Mouse (Mus musculus) myocyte (in vitro differentiated cells): ENCODE measurements around the gene Gm5105.

Experiments used
- CEBPB ChIP-seq: IDR thresholded peaks from 2 replicates; pipeline ENCODE4 v1.6.1; 2011; ENCODE audit warnings: mild to moderate bottlenecking, moderate library complexity; ENCODE audit not compliant: poor library complexity, insufficient read depth, severe bottlenecking
- E2F4 ChIP-seq: IDR thresholded peaks from one replicate; pipeline ENCODE4 v1.6.1; 2011; ENCODE audit warnings: mild to moderate bottlenecking, control low read depth, moderate library complexity; ENCODE audit not compliant: insufficient read depth
- MYOD1 ChIP-seq, 3 experiments: IDR thresholded peaks; one replicate each; pipeline ENCODE4 v1.6.1; 2011; ENCODE audit warnings: control low read depth in 2 of 3, low read depth in 2 of 3, mild to moderate bottlenecking in 2 of 3, moderate library complexity in 1 of 3; ENCODE audit not compliant: insufficient read length in 2 of 3, control insufficient read depth in 1 of 3
- MYOG ChIP-seq, 3 experiments: IDR thresholded peaks; one replicate each; pipeline ENCODE4 v1.6.1; 2011; ENCODE audit warnings: control low read depth in 2 of 3, low read depth in 2 of 3, mild to moderate bottlenecking in 2 of 3; ENCODE audit not compliant: insufficient read length in 2 of 3, control insufficient read depth in 1 of 3, insufficient read depth in 1 of 3
- POLR2A ChIP-seq: IDR thresholded peaks from one replicate; pipeline ENCODE4 v1.6.1; 2011; ENCODE audit warnings: low read depth, mild to moderate bottlenecking, control low read depth, moderate library complexity; ENCODE audit not compliant: insufficient read length
- POLR2AphosphoS2 ChIP-seq: IDR thresholded peaks from one replicate; pipeline ENCODE4 v1.6.1; 2011; ENCODE audit warnings: low read depth, control low read depth; ENCODE audit not compliant: insufficient read length
- TCF12 ChIP-seq: IDR thresholded peaks from one replicate; pipeline ENCODE4 v1.6.1; 2011; ENCODE audit warnings: mild to moderate bottlenecking, control low read depth; ENCODE audit not compliant: poor library complexity, insufficient read depth, severe bottlenecking

- TF ChIP-seq POLR2A (no peak), CEBPB (no peak), TCF12 (no peak), MYOG (IDR thresholded peaks at IDR 0.05; ENCODE audit: control insufficient read depth in 1 of 3, insufficient read depth in 1 of 3, insufficient read length in 2 of 3, low read depth in 2 of 3) (no peak), E2F4 (no peak), POLR2AphosphoS2 (no peak), MYOD1 (IDR thresholded peaks at IDR 0.05; ENCODE audit: control insufficient read depth in 1 of 3, insufficient read length in 2 of 3, low read depth in 2 of 3) (no peak)
Measured at GRCm38 (mm10) chr3:138027575-138028362, 39.4 kb downstream of the Gm5105 start.
